Mouse (Mus musculus) embryo, embryonic 11.5 days (tissue): Measurements from ENCODE around the gene Hemk1.
A peak's percentile ranks its signal among the peaks of the same experiment; 100 is the strongest.
"Not testable (repeated sequence)": the region's sequence is repeated elsewhere in the genome, so short reads cannot be mapped to it uniquely, and the experiment has no call there.

ENCODE experiments used
- DNase-seq: peaks from one replicate; pipeline ENCODE4 v3.0.0-alpha.2; 2012; ENCODE audit warnings: low read depth, low spot score

Hemk1 gene

GRCm38 (mm10) chr9:107308346-107309000, 29.7 kb downstream of the Hemk1 start:
- no peak for DNase-seq

- DNase-seq = no peak
These were observed 30.3 kb downstream of the Hemk1 start for GRCm38 (mm10) chr9:107307886-107308285.

- no peak for DNase-seq
These were observed 30.9 kb downstream of the Hemk1 start for GRCm38 (mm10) chr9:107307099-107307872.

- DNase-seq = not testable (repeated sequence)
These were observed 31.5 kb downstream of the Hemk1 start for GRCm38 (mm10) chr9:107306673-107307072.

GRCm38 (mm10) chr9:107305601-107306542, 32.3 kb downstream of the Hemk1 start:
- no peak for DNase-seq

GRCm38 (mm10) chr9:107305012-107305411, 33.1 kb downstream of the Hemk1 start:
- DNase-seq = no peak

GRCm38 (mm10) chr9:107304383-107304782, 33.8 kb downstream of the Hemk1 start:
- no peak for DNase-seq

- DNase-seq = no peak
These were observed 34.2 kb downstream of the Hemk1 start for GRCm38 (mm10) chr9:107303900-107304299.

- DNase-seq = no peak
These were observed 34.9 kb downstream of the Hemk1 start for GRCm38 (mm10) chr9:107303121-107303820.

- no peak for DNase-seq
These were observed 35.6 kb downstream of the Hemk1 start for GRCm38 (mm10) chr9:107302592-107302991.

- no peak for DNase-seq
These were observed 36.4 kb downstream of the Hemk1 start for GRCm38 (mm10) chr9:107301554-107302331.

GRCm38 (mm10) chr9:107300224-107300973, 37.8 kb downstream of the Hemk1 start:
- no peak for DNase-seq

- DNase-seq = no peak
These were observed 38.4 kb downstream of the Hemk1 start for GRCm38 (mm10) chr9:107299783-107300182.

- DNase-seq = no peak
These were observed 39.3 kb downstream of the Hemk1 start for GRCm38 (mm10) chr9:107298876-107299275.

GRCm38 (mm10) chr9:107298059-107298780, 39.9 kb downstream of the Hemk1 start:
- DNase-seq = no peak

- no peak for DNase-seq
These were observed 40.5 kb downstream of the Hemk1 start for GRCm38 (mm10) chr9:107297658-107298057.

- DNase-seq = no peak
These were observed 41.1 kb downstream of the Hemk1 start for GRCm38 (mm10) chr9:107297059-107297458.

GRCm38 (mm10) chr9:107296501-107296965, 41.6 kb downstream of the Hemk1 start:
- DNase-seq = peak; percentile 90

GRCm38 (mm10) chr9:107296041-107296440, 42.1 kb downstream of the Hemk1 start:
- no peak for DNase-seq

GRCm38 (mm10) chr9:107296016-107296040, 42.3 kb downstream of the Hemk1 start, which contains the start of gene Cish:
Gene Cish (plus strand): TSS chr9:107296026.
- no peak for DNase-seq
